Mouse (Mus musculus) heart, postnatal 0 days (tissue): ENCODE results near the gene Plekha6. TPM values are rescaled to one million over a fixed set of nuclear protein-coding genes. Genes with fewer than 3 reads are reported as not detected.

Experiments
- ATAC-seq: fragments of 200-750 bp; cut with Nextera tagmentation; 2 replicates; pipeline ENCODE4 v1.8.0; 2017; ENCODE audit warnings: low read depth, moderate number of reproducible peaks, moderate library complexity; ENCODE audit not compliant: insufficient read depth
- DNase-seq: peaks from one replicate; pipeline ENCODE4 v3.0.0-alpha.2; 2016; ENCODE audit warnings: low spot score
- H3K27ac ChIP-seq: fragments of 300-500 bp; sonication (generic); 2 replicates; pipeline ENCODE4 v1.5.1; 2014; ENCODE audit warnings: low read depth, mild to moderate bottlenecking
- H3K27me3 ChIP-seq: fragments of 300-500 bp; sonication (generic); 2 replicates; pipeline ENCODE4 v1.6.1; 2014; ENCODE audit warnings: low read length, mixed read lengths; ENCODE audit not compliant: control insufficient read depth, insufficient read depth
- H3K36me3 ChIP-seq: fragments of 300-500 bp; sonication (generic); replicated peaks from 2 replicates; pipeline ENCODE4 v1.6.1; 2014; ENCODE audit warnings: low read length, mixed read lengths; ENCODE audit not compliant: control insufficient read depth, insufficient read depth
- H3K4me1 ChIP-seq: fragments of 300-500 bp; sonication (generic); 2 replicates; pipeline ENCODE4 v1.6.1; 2014; ENCODE audit warnings: antibody characterized with exemption; ENCODE audit not compliant: control insufficient read depth, insufficient read depth
- H3K4me2 ChIP-seq: fragments of 300-500 bp; sonication (generic); 2 replicates; pipeline ENCODE4 v1.6.1; 2014; ENCODE audit warnings: low read depth, mild to moderate bottlenecking, low read length, moderate library complexity
- H3K4me3 ChIP-seq: fragments of 300-500 bp; sonication (generic); 2 replicates; pipeline ENCODE4 v1.5.1; 2014; ENCODE audit warnings: low read depth, low read length
- H3K9ac ChIP-seq: fragments of 300-500 bp; sonication (generic); replicated peaks from 2 replicates; pipeline ENCODE4 v1.6.1; 2014; ENCODE audit warnings: low read depth, low read length, mixed read lengths
- H3K9me3 ChIP-seq: fragments of 300-500 bp; sonication (generic); replicated peaks from 2 replicates; pipeline ENCODE4 v1.6.1; 2016; ENCODE audit warnings: low read length; ENCODE audit not compliant: control insufficient read depth
- CTCF ChIP-seq: IDR thresholded peaks from 2 replicates; pipeline ENCODE4 v1.5.1; 2016; ENCODE audit warnings: antibody characterized with exemption, control low read depth, low read depth
- EP300 ChIP-seq: IDR thresholded peaks from 2 replicates; pipeline ENCODE4 v1.6.1; 2016; ENCODE audit warnings: antibody characterized with exemption, low read depth
- WGBS: fragments of 180-500 bp; shearing (Covaris S2); extraction: QIAGEN DNeasy Blood & Tissue Kit; methylation state at CpG from one replicate; pipeline ENCODE4 v1.1.7; 2014; 5-methylcytosine and 5-hydroxymethylcytosine counted together
- polyA plus RNA-seq: library from polyadenylated mRNA; unstranded; fragments of >200 nt; fragmentation: Nextera tagmentation; extraction: Ambion mirVana; gene quantifications from 2 replicates; pipeline ENCODE4 v1.2.1, GENCODE M21; 2015
- total RNA-seq: library from RNA; depleted of rRNA; stranded (reverse); fragments of >200 nt; gene quantifications from 2 replicates; pipeline ENCODE4 v1.2.3, GENCODE M21; 2014; ENCODE audit warnings: low replicate concordance; rRNA removed

Plekha6 gene
- total and polyA plus RNA-seq, 2 experiments from 2014 or later = 7.0 to 36.1 TPM

DNA sequence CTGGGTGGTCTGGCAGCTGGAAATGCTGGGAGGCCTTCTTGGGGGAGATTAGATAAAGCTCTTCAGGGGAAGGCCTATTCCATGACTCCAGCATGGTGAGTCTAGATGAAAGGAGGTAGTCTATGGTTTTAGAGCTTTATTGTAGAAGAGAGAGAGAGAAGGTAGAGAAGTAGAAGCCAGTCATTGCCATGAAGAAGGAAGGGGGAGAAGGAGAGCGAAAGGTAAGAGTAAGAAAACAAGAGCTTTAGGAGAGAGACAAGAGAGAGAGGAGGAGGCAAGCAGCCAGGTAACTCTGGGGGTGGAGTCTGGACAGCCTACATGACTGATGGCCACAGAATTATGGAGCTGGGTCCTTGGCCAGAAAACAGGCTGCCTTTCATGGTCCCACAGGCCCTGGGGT, 186.2 kb downstream of the Plekha6 start, which contains the start of gene Ren1:
Ren1 (plus strand) TSS at position 301 of the 400 bp plus-strand sequence.
- no peak for ATAC-seq
- no peak within 1 kb of the TSS for H3K4me2 ChIP-seq
- peaks cover 18% of the 10 kb centered on the region; the same call in 1 of the 2 replicates for H3K27me3 ChIP-seq
- no peak for DNase-seq
- TF ChIP-seq EP300 = no peak
- no peak for TF ChIP-seq CTCF
- H3K4me3 ChIP-seq = no peak within 1 kb of the TSS
- H3K9ac ChIP-seq = no peak within 1 kb of the TSS
- WGBS = 94% methylated on average over 1 of the region's 1 CpGs
- H3K27ac ChIP-seq = no peak within 1 kb of the TSS
- no peaks in the 10 kb centered on the region for H3K4me1 ChIP-seq
- H3K9me3 ChIP-seq = no peaks in the 10 kb centered on the region
- no peaks in the 10 kb centered on the region for H3K36me3 ChIP-seq

DNA sequence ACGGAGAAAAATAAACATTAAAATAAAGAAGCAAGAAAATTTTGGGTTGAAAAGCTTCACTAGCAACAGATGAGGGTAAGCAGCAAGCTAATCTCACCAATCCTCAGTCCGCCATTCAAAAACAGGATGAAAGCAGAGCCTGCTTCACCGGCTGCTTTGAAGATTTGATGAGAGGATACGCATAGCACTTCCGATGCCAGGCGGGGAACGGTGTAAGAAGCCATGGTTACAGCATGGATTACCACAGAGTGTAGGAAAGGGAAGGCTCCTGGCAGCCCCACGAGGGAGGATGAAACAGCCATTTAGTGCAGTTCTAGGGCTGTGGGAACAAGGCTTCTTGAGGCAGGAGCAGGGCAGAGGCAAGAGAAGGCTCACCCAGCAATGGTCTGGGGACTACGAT, 187.8 kb downstream of the Plekha6 start:
- H3K9me3 ChIP-seq = no peaks in the 10 kb centered on the region
- WGBS = 45% methylated on average over 9 of the region's 9 CpGs
- ATAC-seq (no peak), DNase-seq (no peak)
- no peak overlapping the region for H3K9ac ChIP-seq
- no peak overlapping the region for H3K27ac ChIP-seq
- no peaks in the 10 kb centered on the region for H3K36me3 ChIP-seq
- H3K4me1 ChIP-seq = no peaks in the 10 kb centered on the region
- TF ChIP-seq EP300 (no peak), CTCF (no peak)
- H3K4me2 ChIP-seq = no peak overlapping the region
- no peak overlapping the region for H3K4me3 ChIP-seq
- H3K27me3 ChIP-seq = peaks cover 18% of the 10 kb centered on the region; the same call in 1 of the 2 replicates

Other genes starting within 250 kb of the Plekha6 start
- gene Mdm4, start 133.6 kb upstream of the Plekha6 start, total RNA-seq = 29.5 and 42.2 TPM in 2 replicates
- 11.9 and 13.4 TPM in 2 replicates for gene Mdm4, start 133.6 kb upstream of the Plekha6 start, polyA plus RNA-seq
- gene Pik3c2b, start 118.5 kb upstream of the Plekha6 start, total RNA-seq = 16.3 and 17.4 TPM in 2 replicates
- gene Pik3c2b, start 118.5 kb upstream of the Plekha6 start, polyA plus RNA-seq = 7.6 and 7.8 TPM in 2 replicates
- gene Ppp1r15b, start 33.1 kb upstream of the Plekha6 start, total RNA-seq = 24.4 and 34.8 TPM in 2 replicates
- gene Ppp1r15b, start 33.1 kb upstream of the Plekha6 start, polyA plus RNA-seq = 10.5 and 12.2 TPM in 2 replicates
- not detected in 2 replicates for gene Golt1a, start 145.6 kb downstream of the Plekha6 start, total RNA-seq
- gene Golt1a, start 145.6 kb downstream of the Plekha6 start, polyA plus RNA-seq = not detected in 2 replicates
- gene Kiss1, start 157.7 kb downstream of the Plekha6 start, total RNA-seq = not detected in 2 replicates
- not detected in 2 replicates for gene Kiss1, start 157.7 kb downstream of the Plekha6 start, polyA plus RNA-seq
- not detected in 2 replicates for gene Ren1, start 186.3 kb downstream of the Plekha6 start, total RNA-seq
- gene Ren1, start 186.3 kb downstream of the Plekha6 start, polyA plus RNA-seq = 0.07 and 0.52 TPM in 2 replicates
- gene Etnk2, start 199.4 kb downstream of the Plekha6 start, total RNA-seq = 0.31 and 1.3 TPM in 2 replicates
- 0.41 and 0.97 TPM in 2 replicates for gene Etnk2, start 199.4 kb downstream of the Plekha6 start, polyA plus RNA-seq